Mouse (Mus musculus) CH12.LX (cell line): ENCODE results near the gene Plekhg3. TPM values are rescaled to one million over a fixed set of nuclear protein-coding genes. Genes with fewer than 3 reads are reported as not detected.

ENCODE experiments used
- DNase-seq: peaks from one replicate; pipeline ENCODE4 v3.0.0-alpha.2; 2013; ENCODE audit errors: extremely low read depth
- H3K27ac ChIP-seq: 2 replicates; pipeline ENCODE4 v1.5.1; 2012; ENCODE audit warnings: low read depth, mild to moderate bottlenecking, control low read depth, moderate library complexity; ENCODE audit not compliant: insufficient read depth
- H3K27me3 ChIP-seq: replicated peaks from 2 replicates; pipeline ENCODE3; 2012; ENCODE audit warnings: inconsistent platforms
- H3K36me3 ChIP-seq, 2 experiments: replicated peaks in 1 of 2; 2 replicates each; pipeline versions ENCODE3 to v1.6.1; 2012; ENCODE audit warnings: inconsistent platforms in 1 of 2, low read length in 1 of 2, mild to moderate bottlenecking in 1 of 2, mixed read lengths in 1 of 2, moderate library complexity in 1 of 2; ENCODE audit not compliant: control insufficient read depth in 1 of 2, insufficient read depth in 1 of 2
- H3K4me1 ChIP-seq, 2 experiments: 2 replicates each; pipeline ENCODE4 v1.6.1; 2012; ENCODE audit warnings: inconsistent platforms in 1 of 2, moderate library complexity in 1 of 2; ENCODE audit not compliant: insufficient read depth in 2 of 2, control insufficient read depth in 1 of 2
- H3K4me2 ChIP-seq: 2 replicates; pipeline ENCODE4 v1.6.1; 2012; ENCODE audit warnings: low read depth, mild to moderate bottlenecking, control low read depth; ENCODE audit not compliant: poor library complexity, insufficient read depth, severe bottlenecking
- H3K4me3 ChIP-seq, 3 experiments: fragments of 150-350 bp in 1 of 3; sonication (generic) in 1 of 3; replicated peaks in 1 of 3; 2 replicates each; pipeline versions ENCODE3 to v1.5.1; 2011 to 2012; ENCODE audit warnings: low read depth in 2 of 3, low read length in 2 of 3, mild to moderate bottlenecking in 2 of 3, moderate library complexity in 2 of 3, control low read depth in 1 of 3, improper control_type of control experiment in 1 of 3, inconsistent platforms in 1 of 3, mixed read lengths in 1 of 3; ENCODE audit not compliant: poor library complexity in 1 of 3
- H3K79me2 ChIP-seq: replicated peaks from 2 replicates; pipeline ENCODE4 v1.6.1; 2012; ENCODE audit warnings: mild to moderate bottlenecking, moderate library complexity; ENCODE audit not compliant: control insufficient read depth, poor library complexity, insufficient read depth, severe bottlenecking; ENCODE audit errors: extremely low read depth
- H3K9ac ChIP-seq: 2 replicates; pipeline ENCODE4 v1.6.1; 2012; ENCODE audit warnings: low read depth, mild to moderate bottlenecking, control low read depth, moderate library complexity; ENCODE audit not compliant: insufficient read depth
- H3K9me3 ChIP-seq: replicated peaks from 2 replicates; pipeline ENCODE3; 2012; ENCODE audit warnings: low read length, inconsistent platforms, mixed read lengths
- CHD2 ChIP-seq: IDR thresholded peaks from 2 replicates; pipeline ENCODE4 v1.6.1; 2011; ENCODE audit warnings: low read length, improper control_type of control experiment
- E2F4 ChIP-seq: IDR thresholded peaks from 2 replicates; pipeline ENCODE4 v1.6.1; 2011; ENCODE audit warnings: low read depth, low read length, improper control_type of control experiment; ENCODE audit not compliant: insufficient replicate concordance
- ELF1 ChIP-seq: IDR thresholded peaks from 2 replicates; pipeline ENCODE4 v1.6.1; 2014; ENCODE audit warnings: low read depth, mild to moderate bottlenecking, inconsistent platforms, low read length, improper control_type of control experiment
- EP300 ChIP-seq: IDR thresholded peaks from 2 replicates; pipeline ENCODE4 v1.6.1; 2011; ENCODE audit warnings: low read length, improper control_type of control experiment
- ETS1 ChIP-seq: conservative IDR thresholded peaks from 2 replicates; pipeline ENCODE4 v1.6.1; 2012; ENCODE audit warnings: low read depth, mild to moderate bottlenecking, inconsistent platforms, low read length, improper control_type of control experiment, moderate library complexity
- GABPA ChIP-seq: IDR thresholded peaks from 2 replicates; pipeline ENCODE4 v1.6.1; 2012; ENCODE audit warnings: low read depth, low read length, improper control_type of control experiment, inconsistent platforms; ENCODE audit not compliant: insufficient replicate concordance
- JUN ChIP-seq: IDR thresholded peaks from 2 replicates; pipeline ENCODE4 v1.6.1; 2011; ENCODE audit warnings: low read depth, mild to moderate bottlenecking, low read length, improper control_type of control experiment, moderate library complexity; ENCODE audit not compliant: insufficient read depth
- JUND ChIP-seq: conservative IDR thresholded peaks from 2 replicates; pipeline ENCODE4 v1.6.1; 2011; ENCODE audit warnings: low read depth, low read length, improper control_type of control experiment
- MAFK ChIP-seq: IDR thresholded peaks from 2 replicates; pipeline ENCODE4 v1.6.1; 2011; ENCODE audit warnings: low read length, improper control_type of control experiment; ENCODE audit not compliant: insufficient replicate concordance
- MAX ChIP-seq: IDR thresholded peaks from 2 replicates; pipeline ENCODE4 v1.6.1; 2011; ENCODE audit warnings: low read length, improper control_type of control experiment
- MAZ ChIP-seq: IDR thresholded peaks from 2 replicates; pipeline ENCODE4 v1.6.1; 2012; ENCODE audit warnings: low read depth, mild to moderate bottlenecking, inconsistent platforms, low read length, improper control_type of control experiment, moderate library complexity
- MEF2A ChIP-seq: IDR thresholded peaks from 2 replicates; pipeline ENCODE4 v1.6.1; 2014; ENCODE audit warnings: low read depth, mild to moderate bottlenecking, inconsistent platforms, low read length, improper control_type of control experiment, borderline replicate concordance
- MYC ChIP-seq: IDR thresholded peaks from 2 replicates; pipeline ENCODE4 v1.6.1; 2011; ENCODE audit warnings: low read depth, mild to moderate bottlenecking, improper control_type of control experiment, low read length
- PAX5 ChIP-seq: IDR thresholded peaks from 2 replicates; pipeline ENCODE4 v1.6.1; 2012; ENCODE audit warnings: low read length, inconsistent platforms, mixed read lengths
- POLR2A ChIP-seq: IDR thresholded peaks from 2 replicates; pipeline ENCODE4 v1.6.1; 2011; ENCODE audit warnings: low read depth, mild to moderate bottlenecking, improper control_type of control experiment, low read length
- POLR2AphosphoS2 ChIP-seq: IDR thresholded peaks from 2 replicates; pipeline ENCODE4 v1.6.1; 2011; ENCODE audit warnings: low read depth, low read length, improper control_type of control experiment
- RAD21 ChIP-seq: IDR thresholded peaks from 2 replicates; pipeline ENCODE4 v1.6.1; 2011; ENCODE audit warnings: low read depth, mild to moderate bottlenecking, low read length, improper control_type of control experiment, moderate library complexity
- RCOR1 ChIP-seq: conservative IDR thresholded peaks from 2 replicates; pipeline ENCODE4 v1.6.1; 2012; ENCODE audit warnings: low read depth, mild to moderate bottlenecking, inconsistent platforms, low read length, improper control_type of control experiment
- SIN3A ChIP-seq: IDR thresholded peaks from 2 replicates; pipeline ENCODE4 v1.6.1; 2012; ENCODE audit warnings: low read length, improper control_type of control experiment, inconsistent platforms
- SMC3 ChIP-seq: IDR thresholded peaks from 2 replicates; pipeline ENCODE4 v1.6.1; 2011; ENCODE audit warnings: low read depth, low read length, improper control_type of control experiment
- TCF12 ChIP-seq: IDR thresholded peaks from 2 replicates; pipeline ENCODE4 v1.6.1; 2014; ENCODE audit warnings: low read depth, mild to moderate bottlenecking, inconsistent platforms, low read length, improper control_type of control experiment
- UBTF ChIP-seq: IDR thresholded peaks from 2 replicates; pipeline ENCODE4 v1.6.1; 2012; ENCODE audit warnings: low read depth, mild to moderate bottlenecking, inconsistent platforms, low read length, improper control_type of control experiment, moderate library complexity
- ZC3H11A ChIP-seq: IDR thresholded peaks from 2 replicates; pipeline ENCODE4 v1.6.1; 2012; ENCODE audit warnings: low read depth, mild to moderate bottlenecking, inconsistent platforms, low read length, improper control_type of control experiment
- dilution Hi-C: fragments of 300-500 bp; cut with MboI; formaldehyde crosslinking; loops from 2 replicates; pipeline ENCODE4 v1.14.3; 2020; ENCODE audit warnings: low sequenced_read_pairs; ENCODE audit not compliant: extremely low pct_unique_long_range_greater_than_20kb, extremely low pct_ligation_motif_present
- in situ Hi-C: fragments of 300-500 bp; cut with MboI; formaldehyde crosslinking; loops from 3 replicates; pipeline ENCODE4 v1.14.3; 2019; ENCODE audit warnings: low sequenced_read_pairs, low pct_ligation_motif_present, low pct_unique_long_range_greater_than_20kb, mixed read lengths
- polyA plus RNA-seq: library from polyadenylated mRNA; unstranded; fragments of >175 nt; gene quantifications from 2 replicates; pipeline ENCODE4 v1.2.1, GENCODE M21; 2012; ENCODE audit warnings: low read depth; ENCODE audit not compliant: insufficient read length
- total RNA-seq, 2 experiments: library from RNA; depleted of rRNA; stranded (reverse); fragments of 300-350 nt in 1 of 2; fragments of >200 nt in 1 of 2; gene quantifications; 2 replicates each; pipeline ENCODE4 v1.2.3; 2012 to 2014

Plekhg3 gene
- total and polyA plus RNA-seq, 3 experiments: 0.04 to 6.1 (median 0.27) TPM

- Histone ChIP-seq H3K36me3 (no peaks in the 10 kb centered on the region), H3K4me2 (no peak overlapping the region), H3K79me2 (no peaks in the 10 kb centered on the region), H3K27ac (no peak overlapping the region), H3K9me3 (no peaks in the 10 kb centered on the region), H3K4me3 (no peak overlapping the region), H3K27me3 (peaks cover 5% of the 10 kb centered on the region), H3K9ac (no peak overlapping the region), H3K4me1 (no peaks in the 10 kb centered on the region; a peak in 1 of 4 replicates)
- no peak for DNase-seq
- in situ Hi-C loops (no loop called here), dilution Hi-C loops (no loop called here)
- no peak for TF ChIP-seq MEF2A
- TF ChIP-seq JUND: no peak
- TF ChIP-seq POLR2AphosphoS2: no peak
- no peak for TF ChIP-seq ZC3H11A
- no peak for TF ChIP-seq ETS1
- TF ChIP-seq UBTF: no peak
- no peak for TF ChIP-seq MAFK
- TF ChIP-seq RCOR1: no peak
Observed at GRCm38 (mm10) chr12:76500896-76501295, 29.8 kb upstream of the Plekhg3 start.

GRCm38 (mm10) chr12:76502981-76503380 is 27.7 kb upstream of the Plekhg3 start:
- H3K27ac ChIP-seq: no peak overlapping the region
- H3K27me3 ChIP-seq: peaks cover under 1% of the 10 kb centered on the region
- DNase-seq: no peak
- no peaks in the 10 kb centered on the region for H3K79me2 ChIP-seq
- in situ Hi-C loops (no loop called here), dilution Hi-C loops (no loop called here)
- no peaks in the 10 kb centered on the region for H3K9me3 ChIP-seq
- no peaks in the 10 kb centered on the region; a peak in 1 of 4 replicates for H3K4me1 ChIP-seq
- no peak overlapping the region for H3K4me2 ChIP-seq
- no peak overlapping the region for H3K9ac ChIP-seq
- no peaks in the 10 kb centered on the region for H3K36me3 ChIP-seq
- TF ChIP-seq E2F4 (no peak), JUN (no peak), PAX5 (no peak), MAZ (no peak), TCF12 (no peak), CHD2 (no peak), MAX (no peak), SMC3 (no peak), RAD21 (no peak), POLR2A (no peak), SIN3A (no peak), GABPA (no peak), EP300 (no peak), UBTF (no peak), MYC (no peak), ELF1 (no peak)
- TF ChIP-seq, all 38 proteins: peak for 0
- no peak overlapping the region for H3K4me3 ChIP-seq
